Mouse (Mus musculus) midbrain, postnatal 0 days (tissue): ENCODE results near the gene Wwox. TPM values are rescaled to one million over a fixed set of nuclear protein-coding genes. Genes with fewer than 3 reads are reported as not detected.

Source experiments
- ATAC-seq: fragments of 200-750 bp; cut with Nextera tagmentation; 2 replicates; pipeline ENCODE4 v1.8.0; 2017; ENCODE audit warnings: moderate number of reproducible peaks, mild to moderate bottlenecking, moderate TSS enrichment, moderate library complexity; ENCODE audit not compliant: low FRiP score
- DNase-seq: peaks from one replicate; pipeline ENCODE4 v3.0.0-alpha.2; 2015; ENCODE audit warnings: low spot score
- H3K27ac ChIP-seq: fragments of 300-500 bp; sonication (generic); 2 replicates; pipeline ENCODE4 v1.5.1; 2014; ENCODE audit warnings: low read depth, mild to moderate bottlenecking, low read length, mixed read lengths
- H3K27me3 ChIP-seq: fragments of 300-500 bp; sonication (generic); 2 replicates; pipeline ENCODE4 v1.6.1; 2014; ENCODE audit warnings: low read length, control low read depth, mixed read lengths; ENCODE audit not compliant: insufficient read depth
- H3K36me3 ChIP-seq: fragments of 300-500 bp; sonication (generic); 2 replicates; pipeline ENCODE4 v1.6.1; 2014; ENCODE audit warnings: low read length, control low read depth, mixed read lengths; ENCODE audit not compliant: insufficient read depth
- H3K4me1 ChIP-seq: fragments of 300-500 bp; sonication (generic); 2 replicates; pipeline ENCODE4 v1.6.1; 2014; ENCODE audit warnings: mild to moderate bottlenecking, control low read depth, antibody characterized with exemption, low read length, mixed read lengths; ENCODE audit not compliant: insufficient read depth
- H3K4me2 ChIP-seq: fragments of 300-500 bp; sonication (generic); 2 replicates; pipeline ENCODE4 v1.6.1; 2014; ENCODE audit warnings: low read depth, mild to moderate bottlenecking, low read length, mixed read lengths; ENCODE audit not compliant: poor library complexity, severe bottlenecking
- H3K4me3 ChIP-seq: fragments of 300-500 bp; sonication (generic); 2 replicates; pipeline ENCODE4 v1.5.1; 2014; ENCODE audit warnings: low read depth, mild to moderate bottlenecking, low read length, moderate library complexity
- H3K9ac ChIP-seq: fragments of 300-500 bp; sonication (generic); replicated peaks from 2 replicates; pipeline ENCODE4 v1.6.1; 2014; ENCODE audit warnings: mild to moderate bottlenecking, low read length, moderate library complexity, mixed read lengths; ENCODE audit not compliant: poor library complexity, severe bottlenecking
- H3K9me3 ChIP-seq: fragments of 300-500 bp; sonication (generic); 2 replicates; pipeline ENCODE4 v1.6.1; 2016; ENCODE audit warnings: low read length, control low read depth
- CTCF ChIP-seq: IDR thresholded peaks from 2 replicates; pipeline ENCODE4 v1.5.1; 2016; ENCODE audit warnings: antibody characterized with exemption, mild to moderate bottlenecking
- WGBS: fragments of 180-500 bp; shearing (Covaris S2); extraction: QIAGEN DNeasy Blood & Tissue Kit; methylation state at CpG from one replicate; pipeline ENCODE4 v1.1.7; 2014; 5-methylcytosine and 5-hydroxymethylcytosine counted together
- polyA plus RNA-seq: library from polyadenylated mRNA; unstranded; fragments of >200 nt; fragmentation: Nextera tagmentation; extraction: Ambion mirVana; gene quantifications from 2 replicates; pipeline ENCODE4 v1.2.1, GENCODE M21; 2015
- total RNA-seq: library from RNA; depleted of rRNA; stranded (reverse); fragments of >200 nt; gene quantifications from 2 replicates; pipeline ENCODE4 v1.2.3, GENCODE M21; 2014

Wwox gene
- total and polyA plus RNA-seq, 2 experiments from 2014 or later, result 15.4 to 17.2 TPM

DNA sequence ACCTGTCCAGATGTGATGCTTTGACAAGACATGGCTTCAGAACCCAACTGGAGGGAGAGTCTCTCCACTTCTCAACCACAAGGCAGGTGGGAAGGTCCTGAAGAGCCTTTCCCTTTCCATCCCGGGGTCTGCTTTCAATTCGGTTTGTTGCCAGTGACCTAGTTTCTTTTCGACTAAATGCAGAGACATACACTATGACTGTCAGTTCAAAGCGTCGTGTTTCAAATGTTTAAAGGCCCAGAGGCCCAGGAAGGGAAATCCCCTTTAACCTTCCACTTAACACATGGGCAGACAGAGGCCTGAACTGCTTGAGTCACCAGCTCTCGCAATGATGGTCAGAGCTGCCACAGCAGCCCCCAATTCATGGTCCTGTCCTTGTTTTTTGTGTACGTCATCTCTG lies 606.3 kb downstream of the Wwox start:
- H3K9me3 ChIP-seq, result no peaks in the 10 kb centered on the region
- no peak overlapping the region for H3K9ac ChIP-seq
- no peak for DNase-seq
- no peaks in the 10 kb centered on the region for H3K4me1 ChIP-seq
- WGBS, result 64% methylated on average over 7 of the region's 7 CpGs
- H3K4me2 ChIP-seq, result no peak overlapping the region
- H3K27me3 ChIP-seq, result no peaks in the 10 kb centered on the region
- ATAC-seq, result no peak
- no peak overlapping the region for H3K4me3 ChIP-seq
- no peaks in the 10 kb centered on the region for H3K36me3 ChIP-seq
- TF ChIP-seq CTCF, result no peak
- no peak overlapping the region for H3K27ac ChIP-seq

DNA sequence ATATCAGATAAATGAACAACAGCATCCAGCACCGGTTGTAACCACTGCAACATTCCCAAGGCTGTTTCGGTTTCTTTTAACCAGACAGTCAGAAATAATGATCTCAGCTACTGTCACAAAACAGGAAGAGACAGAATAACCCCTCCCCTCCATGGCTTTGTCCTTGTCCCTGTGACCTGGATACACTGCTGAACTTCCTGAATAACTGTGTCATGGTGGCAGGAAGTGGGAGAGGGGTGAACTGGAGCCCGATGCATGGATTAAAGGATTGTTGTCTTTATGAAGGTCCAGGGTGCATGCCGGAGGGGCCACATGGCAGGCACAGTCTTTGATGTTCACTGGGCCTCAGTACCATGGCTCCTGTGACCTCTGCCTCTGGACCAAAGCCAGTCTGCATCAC lies 607.0 kb downstream of the Wwox start:
- no peak overlapping the region for H3K4me3 ChIP-seq
- H3K9ac ChIP-seq, result no peak overlapping the region
- DNase-seq (no peak), ATAC-seq (no peak)
- no peaks in the 10 kb centered on the region for H3K36me3 ChIP-seq
- no peak for TF ChIP-seq CTCF
- H3K27ac ChIP-seq, result no peak overlapping the region
- no peak overlapping the region for H3K4me2 ChIP-seq
- H3K4me1 ChIP-seq, result no peaks in the 10 kb centered on the region
- 68% methylated on average over 4 of the region's 4 CpGs for WGBS
- no peaks in the 10 kb centered on the region for H3K27me3 ChIP-seq
- no peaks in the 10 kb centered on the region for H3K9me3 ChIP-seq

DNA sequence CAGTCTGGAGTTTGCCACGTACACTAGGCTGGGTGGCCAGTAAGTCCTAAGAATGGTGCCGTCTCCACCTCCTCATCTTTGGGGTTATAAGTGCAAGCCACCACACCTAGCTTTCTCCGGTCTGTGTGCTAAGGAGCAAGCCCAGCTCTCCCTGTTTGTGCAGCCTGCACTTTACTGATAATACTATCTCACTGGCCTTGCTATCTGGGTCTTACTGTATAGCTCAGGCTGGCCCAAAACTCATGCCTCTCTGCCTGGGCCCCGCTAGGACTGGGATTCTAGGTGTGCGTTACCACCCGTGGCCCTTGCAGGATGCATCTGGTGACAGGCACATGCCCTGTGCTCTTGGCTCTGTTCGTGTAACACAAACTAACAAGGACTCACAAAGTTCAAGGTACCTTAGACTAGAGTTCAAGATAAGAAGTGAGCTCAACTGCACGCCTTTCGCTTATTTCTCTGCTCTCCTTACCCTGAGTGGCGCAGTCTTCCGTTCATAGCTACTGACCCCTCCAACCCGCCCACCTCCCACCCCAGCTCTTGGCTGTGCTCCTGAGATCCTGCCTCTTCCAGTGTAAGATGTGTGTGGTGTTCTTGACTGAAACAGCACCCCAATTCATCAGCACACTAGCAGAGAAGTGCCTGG lies 618.9 kb downstream of the Wwox start:
- no peak overlapping the region for H3K4me2 ChIP-seq
- ATAC-seq (no peak), DNase-seq (no peak)
- no peaks in the 10 kb centered on the region for H3K27me3 ChIP-seq
- no peak for TF ChIP-seq CTCF
- H3K36me3 ChIP-seq, result no peaks in the 10 kb centered on the region
- H3K27ac ChIP-seq, result no peak overlapping the region
- H3K9ac ChIP-seq, result no peak overlapping the region
- H3K4me3 ChIP-seq, result no peak overlapping the region
- no peaks in the 10 kb centered on the region for H3K4me1 ChIP-seq
- WGBS, result 88% methylated on average over 12 of the region's 12 CpGs
- H3K9me3 ChIP-seq, result no peaks in the 10 kb centered on the region

DNA sequence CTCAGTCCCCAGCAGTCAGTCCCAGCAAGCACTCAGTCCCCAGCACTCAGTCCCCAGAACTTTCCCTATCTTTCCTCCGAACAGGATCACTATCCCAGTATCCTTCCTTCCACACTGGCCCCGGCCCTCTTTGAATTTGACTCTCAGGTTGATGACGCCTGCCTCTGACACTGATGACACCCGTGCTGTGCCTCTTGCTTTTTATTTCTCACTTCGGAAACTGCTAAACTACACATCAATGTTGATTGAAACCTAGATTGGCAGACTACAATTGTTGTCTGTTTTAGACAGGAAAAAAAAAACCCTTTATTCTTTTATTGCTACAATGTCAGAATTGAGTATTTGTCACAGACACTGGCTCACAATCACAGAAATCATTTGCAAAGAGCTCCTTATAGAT lies 624.2 kb downstream of the Wwox start:
- no peaks in the 10 kb centered on the region for H3K4me1 ChIP-seq
- H3K9ac ChIP-seq, result no peak overlapping the region
- H3K4me3 ChIP-seq, result no peak overlapping the region
- no peak for TF ChIP-seq CTCF
- H3K27ac ChIP-seq, result no peak overlapping the region
- DNase-seq (no peak), ATAC-seq (no peak)
- H3K4me2 ChIP-seq, result no peak overlapping the region
- WGBS, result 93% methylated on average over 5 of the region's 5 CpGs
- H3K36me3 ChIP-seq, result no peaks in the 10 kb centered on the region
- no peaks in the 10 kb centered on the region for H3K27me3 ChIP-seq
- H3K9me3 ChIP-seq, result no peaks in the 10 kb centered on the region

DNA sequence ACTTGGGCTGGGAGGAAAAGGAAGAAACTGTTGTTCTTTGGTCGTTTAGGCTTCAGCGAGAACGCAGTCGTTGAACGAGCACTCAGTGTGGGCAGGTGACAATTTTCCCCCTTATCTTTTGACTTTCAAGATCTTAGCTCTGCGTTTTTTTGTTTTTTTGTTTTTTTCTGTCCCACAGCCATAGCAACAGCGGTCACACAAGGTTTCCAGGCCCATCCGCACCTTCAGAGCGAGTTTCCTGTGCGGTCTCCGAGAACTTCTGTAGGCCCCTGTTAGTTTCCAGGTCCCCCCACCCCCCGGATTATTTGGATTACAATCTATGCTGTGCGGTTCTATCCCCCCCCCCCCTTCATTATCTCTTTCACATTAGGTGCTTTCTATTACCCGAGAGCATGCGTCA lies 625.2 kb downstream of the Wwox start:
- no peaks in the 10 kb centered on the region for H3K9me3 ChIP-seq
- no peak for ATAC-seq
- no peak overlapping the region for H3K27ac ChIP-seq
- 89% methylated on average over 15 of the region's 15 CpGs for WGBS
- DNase-seq, result no peak
- H3K4me2 ChIP-seq, result no peak overlapping the region
- no peak for TF ChIP-seq CTCF
- no peak overlapping the region for H3K9ac ChIP-seq
- no peaks in the 10 kb centered on the region for H3K4me1 ChIP-seq
- H3K36me3 ChIP-seq, result no peaks in the 10 kb centered on the region
- no peaks in the 10 kb centered on the region for H3K27me3 ChIP-seq
- H3K4me3 ChIP-seq, result no peak overlapping the region

DNA sequence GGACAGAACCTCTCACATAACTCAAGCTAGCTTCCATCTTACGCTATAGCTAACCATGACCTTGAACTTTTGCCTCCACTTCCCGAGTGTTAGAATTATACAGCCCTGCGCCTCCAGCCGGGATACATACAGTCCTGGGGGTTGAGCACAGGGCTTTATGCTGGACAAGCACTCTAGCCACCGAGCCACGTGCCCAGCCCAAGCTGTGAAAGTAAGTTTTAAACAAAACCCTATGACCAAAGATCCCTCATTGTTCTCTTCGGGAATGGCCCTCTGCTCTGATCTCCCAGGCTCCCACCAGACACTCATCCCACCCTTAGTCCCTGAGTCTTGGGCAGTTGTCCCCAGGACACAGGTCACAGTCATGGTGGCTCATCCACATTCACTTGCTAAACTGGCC lies 625.9 kb downstream of the Wwox start:
- no peak for TF ChIP-seq CTCF
- Histone ChIP-seq H3K27ac (no peak overlapping the region), H3K36me3 (no peaks in the 10 kb centered on the region), H3K4me3 (no peak overlapping the region), H3K27me3 (no peaks in the 10 kb centered on the region), H3K4me1 (no peaks in the 10 kb centered on the region), H3K9me3 (no peaks in the 10 kb centered on the region), H3K4me2 (no peak overlapping the region), H3K9ac (no peak overlapping the region)
- DNase-seq, result no peak
- ATAC-seq, result no peak
- WGBS, result 59% methylated on average over 7 of the region's 7 CpGs
